Mouse (Mus musculus) bone marrow, adult 2 months (tissue): Measurements from ENCODE around the gene Gm13698.
"Not testable (repeated sequence)": the region's sequence is repeated elsewhere in the genome, so short reads cannot be mapped to it uniquely, and the experiment has no call there.

ENCODE experiments used
- CTCF ChIP-seq: fragments of 200-500 bp; IDR thresholded peaks from 2 replicates; pipeline ENCODE4 v1.5.1; 2011; ENCODE audit warnings: low read length, control low read depth; ENCODE audit not compliant: control insufficient read depth, insufficient read depth
- POLR2A ChIP-seq: fragments of 200-500 bp; IDR thresholded peaks from 2 replicates; pipeline ENCODE4 v1.6.1; 2011; ENCODE audit warnings: low read depth, mild to moderate bottlenecking, control low read depth, low read length, borderline replicate concordance; ENCODE audit not compliant: control insufficient read depth

GRCm38 (mm10) chr2:83972823-83973222 is 17.3 kb downstream of the Gm13698 start, which contains the start of gene Gm13696:
- not testable (repeated sequence) for TF ChIP-seq POLR2A, CTCF
